Mouse (Mus musculus): Measurements from ENCODE around the gene Nrip2.
"Not testable (repeated sequence)": the region's sequence is repeated elsewhere in the genome, so short reads cannot be mapped to it uniquely, and the experiment has no call there.

Gene Nrip2

DNA sequence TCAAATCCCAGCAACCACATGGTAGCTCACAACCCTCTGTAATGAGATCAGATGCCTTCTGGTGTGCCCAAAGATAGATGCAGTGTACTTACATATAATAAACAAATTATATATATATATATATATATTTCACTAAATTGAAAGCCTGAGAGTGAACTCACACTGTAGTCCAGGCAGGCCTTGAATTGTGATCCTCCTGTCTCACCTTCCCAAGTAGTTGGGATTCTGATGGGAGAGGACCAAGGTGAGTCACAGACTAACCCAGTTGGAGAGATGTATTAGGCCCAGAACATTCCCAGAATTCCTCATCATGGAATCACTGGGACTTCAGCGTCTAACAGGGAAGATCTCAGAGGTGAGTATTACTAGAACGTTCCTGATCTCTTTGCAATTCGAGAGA lies at the start of gene Nrip2:
Gene Nrip2, plus strand, starts transcription at position 301 of the 400 bp plus-strand sequence.
- ATAC-seq (ENCODE audit: insufficient number of reproducible peaks, low FRiP score, low TSS enrichment): no peak

DNA sequence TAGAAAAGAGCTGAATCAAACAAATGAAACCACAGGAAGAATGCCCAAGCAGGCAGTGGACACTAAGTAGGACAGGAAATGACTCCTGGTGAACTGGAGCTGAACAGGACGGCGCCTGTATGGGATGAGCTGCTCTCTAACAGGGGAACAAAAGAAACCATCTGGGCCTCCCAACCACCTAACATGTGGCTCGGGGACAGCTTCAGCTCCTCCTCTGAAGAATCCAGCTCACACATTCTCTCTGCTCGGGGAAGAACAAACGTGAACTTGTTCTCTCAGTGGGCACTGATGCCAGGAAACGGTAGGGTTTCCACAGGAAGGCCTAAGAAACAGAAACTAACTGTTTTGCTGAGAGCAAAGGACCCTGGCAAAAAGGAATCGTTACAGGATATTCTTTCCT lies 49.4 kb upstream of the Nrip2 start:
- ATAC-seq (ENCODE audit: insufficient number of reproducible peaks, low FRiP score, low TSS enrichment): peak; percentile 66; the same call in 1 of the 2 replicates

DNA sequence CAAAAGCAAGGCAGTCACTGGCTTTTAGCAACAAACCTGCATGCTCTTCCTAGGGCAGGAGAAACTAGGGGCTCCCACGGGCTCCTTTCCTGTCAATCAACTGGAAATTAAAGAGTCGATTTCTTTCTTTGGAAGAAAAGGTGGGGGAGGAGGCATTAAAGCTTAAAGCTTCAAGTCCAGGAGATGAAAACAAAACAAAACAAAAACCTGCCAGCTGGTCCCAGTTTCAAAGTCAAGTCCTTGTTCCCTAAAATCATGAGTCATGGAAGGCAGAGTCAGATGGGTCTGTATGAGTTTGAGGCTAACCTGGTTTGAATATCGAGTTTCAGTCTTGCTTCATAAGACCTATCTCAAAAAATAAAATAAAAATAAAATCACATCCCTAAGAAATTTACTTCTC lies 45.0 kb upstream of the Nrip2 start:
- no peak for ATAC-seq (ENCODE audit: insufficient number of reproducible peaks, low FRiP score, low TSS enrichment)

DNA sequence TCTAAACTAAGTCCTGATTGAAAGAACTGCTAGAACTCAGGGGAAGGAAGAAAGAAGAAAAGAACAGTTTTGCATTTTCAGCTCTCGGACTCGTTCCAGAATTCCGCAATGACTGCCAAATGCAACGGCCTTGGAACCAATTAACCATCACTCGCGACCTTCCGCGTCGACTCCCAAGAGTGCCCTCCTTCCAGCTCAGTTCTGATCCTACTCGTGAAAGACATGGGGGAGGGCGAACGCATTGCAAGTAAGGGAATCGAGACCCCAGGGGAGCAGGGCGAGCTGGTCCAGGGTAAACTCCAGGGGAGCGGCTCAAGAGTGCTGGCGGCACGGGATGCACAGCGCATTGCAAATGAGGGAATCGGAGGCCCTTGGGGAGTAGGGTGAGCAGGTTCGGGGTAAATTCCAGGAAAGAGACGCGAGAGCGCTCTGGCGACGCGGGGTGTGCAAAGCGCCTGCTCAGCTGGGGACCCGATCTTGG lies 43.9 kb upstream of the Nrip2 start:
- peak; percentile 15; the same call in 1 of the 2 replicates for ATAC-seq (ENCODE audit: insufficient number of reproducible peaks, low FRiP score, low TSS enrichment)

DNA sequence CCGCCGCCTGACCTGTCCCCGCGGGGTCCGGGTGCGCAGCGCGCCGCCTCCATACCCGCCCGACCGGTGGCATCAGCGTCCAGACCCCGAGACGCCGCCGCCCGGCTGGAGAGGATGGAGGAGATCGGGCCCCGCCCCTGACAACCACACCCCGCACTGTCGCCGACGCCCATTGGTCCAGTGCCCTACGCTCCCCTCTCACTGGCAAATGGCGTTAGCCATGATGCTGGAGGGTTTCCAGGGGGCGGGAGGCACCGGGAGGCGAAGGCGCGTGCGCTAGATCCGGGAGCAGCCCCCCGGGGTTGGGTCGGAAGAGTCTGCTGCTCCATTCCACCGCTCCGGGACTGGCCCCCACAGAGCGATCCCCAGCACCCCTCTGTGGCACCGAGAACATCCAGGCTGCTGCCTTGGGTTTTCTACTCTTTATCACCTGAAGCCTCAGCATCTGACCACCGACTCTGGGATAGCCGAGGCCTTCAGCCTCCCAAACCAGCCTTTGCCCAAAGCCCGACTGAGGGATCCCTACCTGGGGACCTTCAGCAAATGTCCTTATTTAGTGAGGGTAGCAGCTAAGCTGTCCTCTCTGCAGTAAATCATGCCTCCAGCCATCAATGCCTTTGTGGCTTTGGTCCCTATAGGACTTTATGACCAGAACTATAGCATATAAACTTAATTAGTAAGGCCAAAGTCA lies 43.2 kb upstream of the Nrip2 start, which contains the start of gene Tulp3:
Gene Tulp3, minus strand, starts transcription at position 126 of the 691 bp plus-strand sequence.
- peak; percentile 96 for ATAC-seq (ENCODE audit: insufficient number of reproducible peaks, low FRiP score, low TSS enrichment)

DNA sequence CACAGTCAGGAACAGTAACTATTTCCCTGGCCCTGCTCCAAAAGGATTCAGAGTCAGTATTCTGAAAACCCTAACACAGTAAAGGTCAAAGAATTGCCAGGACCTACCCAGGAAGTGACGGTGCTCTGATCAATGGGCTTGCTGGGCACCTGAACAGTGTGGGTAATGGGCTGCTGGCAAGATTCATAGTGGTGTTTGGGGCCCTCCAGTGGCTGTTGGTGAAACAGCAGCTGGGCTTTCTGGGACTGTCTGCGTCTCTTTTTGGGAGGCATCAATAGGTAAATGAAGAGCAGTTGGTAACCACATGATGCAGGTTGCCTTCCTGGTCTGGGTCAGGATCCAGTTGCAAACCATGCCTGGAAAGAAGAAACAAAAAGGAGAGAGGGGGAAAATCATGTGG lies 40.1 kb upstream of the Nrip2 start:
- no peak for ATAC-seq (ENCODE audit: insufficient number of reproducible peaks, low FRiP score, low TSS enrichment)

DNA sequence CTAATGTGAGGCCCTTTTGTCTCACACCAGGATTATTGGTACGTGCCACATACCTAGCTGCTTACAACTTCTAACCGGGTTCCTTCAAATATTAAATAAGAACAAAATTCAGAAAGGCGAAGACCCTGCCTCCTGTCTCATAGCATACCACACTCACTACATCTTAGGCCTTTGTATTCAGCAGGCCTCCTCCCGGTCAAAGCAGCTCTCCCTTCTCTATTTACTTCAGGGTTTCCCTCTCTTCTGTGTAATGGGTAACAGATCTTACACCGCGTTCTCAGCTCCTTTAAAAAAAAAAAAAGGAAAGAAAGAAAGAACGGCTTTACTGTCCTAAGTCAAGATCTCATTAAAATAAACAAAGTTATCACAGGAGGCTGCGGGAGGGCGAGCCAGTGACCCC lies 37.2 kb upstream of the Nrip2 start:
- no peak for ATAC-seq (ENCODE audit: insufficient number of reproducible peaks, low FRiP score, low TSS enrichment)

DNA sequence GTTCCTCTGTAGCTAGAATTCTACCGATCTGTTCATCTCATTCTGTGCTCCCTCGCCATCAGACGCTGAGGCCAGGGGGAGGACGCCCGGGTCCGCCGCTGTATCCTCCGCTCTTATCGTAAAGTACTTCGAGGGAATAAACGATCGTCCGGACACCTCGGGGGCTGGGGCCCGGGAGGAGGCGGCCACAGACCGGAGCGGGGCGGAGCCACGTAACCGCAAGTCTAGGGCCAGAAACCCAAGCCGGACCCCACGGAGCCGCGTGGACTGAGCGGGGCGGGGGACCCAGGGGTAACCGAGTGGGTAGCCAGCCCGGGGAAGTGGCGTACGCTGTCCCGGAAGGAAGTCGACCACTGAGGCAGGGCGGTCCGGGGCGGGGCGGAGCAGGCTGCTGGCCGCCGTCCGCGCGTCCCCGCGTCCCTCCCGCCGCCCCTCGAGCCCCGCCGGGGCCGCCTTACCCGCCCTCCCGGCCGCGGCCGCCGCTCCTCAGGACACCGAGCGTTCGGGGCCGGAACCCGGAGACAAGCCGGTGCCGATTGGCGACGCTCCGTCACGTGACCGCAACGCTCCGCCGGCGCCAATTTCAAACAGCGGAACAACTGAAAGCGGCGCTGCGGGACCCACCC lies 36.6 kb upstream of the Nrip2 start, which contains the start of the genes Rhno1 and Foxm1:
Gene Rhno1, minus strand, starts transcription at position 531 of the 626 bp plus-strand sequence.
Gene Foxm1, plus strand, starts transcription at position 587 of the 626 bp plus-strand sequence.
- peak; percentile 83 for ATAC-seq (ENCODE audit: insufficient number of reproducible peaks, low FRiP score, low TSS enrichment)

DNA sequence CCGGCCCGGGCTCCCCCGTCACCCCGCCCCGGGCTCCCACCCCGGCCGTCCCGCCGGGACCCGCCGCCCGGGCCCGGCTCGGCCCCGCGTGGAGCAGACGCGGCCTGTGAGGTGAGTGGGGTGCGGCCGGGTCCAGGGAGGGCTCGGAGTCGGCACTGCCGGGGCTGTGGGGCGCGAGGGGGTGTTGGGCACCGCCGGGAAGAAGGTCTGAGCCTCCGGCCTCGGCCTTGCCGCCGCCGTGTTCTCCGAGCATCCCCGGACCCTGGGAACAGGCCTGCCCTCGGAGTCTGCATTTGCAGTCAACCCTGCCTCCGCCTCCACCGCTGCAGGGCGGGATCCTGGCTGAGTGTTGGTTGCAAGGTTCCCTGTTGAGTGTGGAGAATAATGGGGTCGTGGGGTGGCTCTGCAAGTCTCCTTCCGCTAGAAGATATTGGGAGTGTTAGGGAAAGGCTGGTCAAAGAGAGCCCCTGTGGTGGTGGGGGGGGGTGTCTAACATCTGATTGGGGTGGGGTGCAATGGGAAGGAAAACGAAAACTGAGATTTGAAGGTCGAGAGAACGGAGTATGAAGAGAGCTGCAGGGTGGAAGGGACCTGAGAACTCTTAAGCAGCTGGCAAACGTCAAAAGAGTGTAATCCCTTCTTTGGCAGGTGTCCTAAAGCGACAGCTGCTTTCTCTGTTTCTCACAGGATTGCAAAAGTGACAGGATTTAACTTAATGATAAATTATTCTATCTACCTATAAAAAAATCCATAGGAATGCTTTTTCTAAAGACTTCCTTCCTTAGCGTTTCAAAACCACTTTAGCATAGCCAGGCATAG lies 35.9 kb upstream of the Nrip2 start:
- peak; percentile 32; the same call in 1 of the 2 replicates for ATAC-seq (ENCODE audit: insufficient number of reproducible peaks, low FRiP score, low TSS enrichment)

DNA sequence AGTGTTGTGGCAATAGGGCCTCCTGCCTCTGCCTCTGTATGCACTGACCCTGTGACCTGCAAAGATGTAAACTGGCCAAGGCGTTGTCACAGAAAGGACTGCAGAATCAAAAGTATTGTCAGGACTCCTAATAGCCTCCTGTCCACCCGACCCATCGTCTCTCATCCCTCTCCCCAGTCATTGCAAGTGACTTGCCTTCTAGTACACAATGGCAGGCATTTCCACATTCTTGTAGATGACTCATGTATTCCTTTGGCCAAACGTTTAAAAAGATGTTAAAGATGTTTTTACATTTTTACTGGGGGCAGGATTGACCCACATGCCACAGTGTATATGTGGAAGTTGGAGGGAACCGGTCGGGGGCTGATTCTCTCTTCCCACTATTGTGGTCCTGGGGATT lies 34.4 kb upstream of the Nrip2 start:
- ATAC-seq (ENCODE audit: insufficient number of reproducible peaks, low FRiP score, low TSS enrichment): no peak

DNA sequence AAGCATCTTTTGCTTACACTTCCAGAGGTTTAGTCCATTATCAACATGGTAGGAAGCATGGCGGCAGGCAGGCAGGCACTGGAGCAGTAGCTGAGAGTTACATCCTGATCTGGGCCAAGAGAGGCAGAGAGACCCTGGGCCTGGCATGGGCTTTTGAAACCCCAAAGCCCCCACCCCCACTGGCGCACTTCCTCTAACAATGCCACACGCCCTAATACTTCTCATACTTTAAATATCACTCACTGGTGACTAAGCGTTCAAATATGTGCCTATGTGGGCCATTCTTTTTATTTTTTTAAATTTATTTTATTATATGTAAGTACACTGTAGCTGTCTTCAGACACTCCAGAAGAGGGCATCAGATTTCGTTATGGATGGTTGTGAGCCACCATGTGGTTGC lies 32.6 kb upstream of the Nrip2 start:
- ATAC-seq (ENCODE audit: insufficient number of reproducible peaks, low FRiP score, low TSS enrichment): no peak

DNA sequence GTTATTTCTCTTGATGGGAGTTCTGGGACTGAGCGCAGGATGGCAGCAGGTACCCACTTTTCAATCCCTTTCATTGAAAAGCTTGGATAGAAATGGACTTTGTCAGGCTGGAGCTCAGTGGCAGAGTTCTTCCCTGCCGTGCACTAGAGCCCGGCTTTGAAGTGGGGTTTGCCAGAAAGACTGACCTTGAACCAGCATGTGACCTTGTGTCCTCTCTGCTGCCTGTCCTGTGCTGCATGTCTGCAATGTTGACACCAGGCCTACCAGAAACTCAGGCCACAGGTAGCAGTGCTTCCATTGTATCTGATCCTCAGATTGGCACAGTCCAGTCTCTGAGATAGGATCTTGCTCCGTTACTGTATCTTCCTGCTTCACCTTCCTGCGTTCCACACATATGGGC lies 29.1 kb upstream of the Nrip2 start:
- no peak for ATAC-seq (ENCODE audit: insufficient number of reproducible peaks, low FRiP score, low TSS enrichment)

DNA sequence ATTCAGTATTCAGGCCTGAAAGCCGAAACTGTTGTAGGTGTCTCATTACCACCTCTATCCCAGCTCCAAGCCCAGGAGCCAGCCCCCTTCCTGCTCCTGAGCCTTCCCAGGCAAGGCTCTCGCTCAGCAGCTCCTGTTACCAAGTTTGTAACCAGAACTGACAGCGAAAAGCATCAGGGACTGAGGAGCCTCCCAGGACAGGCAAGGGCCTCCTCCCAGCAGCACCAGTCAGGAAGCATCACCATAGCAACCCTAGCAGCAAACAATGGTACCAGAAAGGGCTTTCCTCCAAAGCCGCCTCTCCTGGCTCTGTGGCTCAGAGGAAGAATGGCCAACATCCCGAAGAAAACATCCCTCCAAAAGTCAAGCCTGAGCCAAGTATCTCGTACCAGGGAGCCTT lies 23.9 kb upstream of the Nrip2 start, which contains the start of the genes Tex52 and Gm44596:
Gene Tex52, plus strand, starts transcription at position 265 of the 400 bp plus-strand sequence.
Gene Gm44596, plus strand, starts transcription at position 312 of the 400 bp plus-strand sequence.
- ATAC-seq (ENCODE audit: insufficient number of reproducible peaks, low FRiP score, low TSS enrichment): no peak

DNA sequence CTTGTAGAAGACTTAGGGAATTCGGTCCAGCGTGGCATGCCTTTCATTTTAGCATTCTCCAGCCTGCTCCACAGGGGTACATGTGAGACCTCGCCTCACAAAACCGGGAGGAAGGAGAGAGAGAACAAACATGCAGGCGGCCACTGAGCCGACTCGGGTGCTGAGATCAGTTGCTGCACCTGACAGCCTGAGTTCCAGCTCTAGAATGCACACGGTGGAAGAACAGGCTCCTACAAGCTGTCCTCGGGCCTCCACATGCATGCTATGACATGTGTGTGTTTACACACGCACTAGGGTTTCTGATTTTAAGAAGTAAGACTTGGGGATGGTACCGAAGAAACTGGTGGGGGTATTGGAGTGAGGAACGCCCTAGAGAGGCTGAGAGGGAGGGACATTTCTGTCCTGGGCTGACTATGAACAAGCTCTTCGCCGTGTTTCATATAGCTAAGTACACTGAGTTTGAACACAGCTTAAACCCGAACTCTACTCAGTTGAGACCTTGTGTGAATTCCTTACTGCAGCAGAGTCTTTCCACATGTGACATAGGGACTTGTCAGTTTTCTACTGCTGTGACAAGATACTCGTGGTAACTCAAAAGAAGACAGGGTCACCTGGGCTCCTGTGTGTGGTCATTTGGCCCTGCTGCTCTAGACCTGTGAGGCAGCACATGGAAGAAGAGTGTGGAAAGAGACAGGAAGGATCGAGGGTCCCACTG lies 22.6 kb upstream of the Nrip2 start:
- no peak for ATAC-seq (ENCODE audit: insufficient number of reproducible peaks, low FRiP score, low TSS enrichment)

DNA sequence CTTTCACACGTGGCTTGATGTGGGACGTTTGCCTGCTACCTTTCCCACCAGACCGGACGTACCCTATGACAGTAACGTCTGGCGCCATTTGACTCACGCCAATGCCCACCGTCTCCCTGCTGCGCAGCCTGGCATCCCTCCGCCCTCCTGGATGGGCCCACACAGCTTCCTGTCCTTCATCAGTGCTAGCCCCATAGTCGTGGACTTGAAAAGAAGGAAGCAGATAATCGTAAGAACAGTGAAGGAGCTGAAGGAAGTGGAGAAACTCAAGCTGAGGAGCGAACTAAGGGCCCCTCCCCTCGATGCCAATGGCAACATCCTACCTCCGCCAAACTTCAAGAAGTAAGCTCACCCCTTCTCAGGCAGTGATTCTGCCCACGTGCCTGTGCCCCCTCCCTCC lies 19.5 kb upstream of the Nrip2 start:
- ATAC-seq (ENCODE audit: insufficient number of reproducible peaks, low FRiP score, low TSS enrichment): no peak

DNA sequence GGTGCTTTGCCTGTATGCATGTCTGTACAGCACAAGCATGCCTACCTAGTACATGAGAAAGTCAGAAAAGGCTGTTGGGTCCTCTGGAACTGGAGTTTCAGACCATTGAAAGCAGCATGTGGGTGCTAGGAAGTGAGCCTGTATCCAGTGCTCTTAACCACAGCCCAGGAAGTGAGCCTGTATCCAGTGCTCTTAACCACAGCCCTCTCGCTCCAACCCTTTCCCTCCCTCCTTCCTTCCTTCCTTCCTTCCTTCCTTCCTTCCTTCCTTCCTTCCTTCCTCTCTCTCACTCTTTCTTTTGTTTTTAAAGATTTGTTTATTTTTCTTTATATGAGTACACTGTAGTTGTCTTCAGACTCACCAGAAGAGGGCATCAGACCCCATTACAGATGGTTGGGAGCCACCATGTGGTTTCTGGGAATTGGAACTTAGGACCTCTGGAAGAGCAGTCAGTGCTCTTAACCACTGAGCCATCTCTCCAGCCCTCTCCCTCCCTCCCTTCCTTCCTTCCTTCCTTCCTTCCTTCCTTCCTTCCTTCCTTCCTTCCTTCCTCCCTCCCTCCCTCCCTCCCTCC lies 18.4 kb upstream of the Nrip2 start:
- ATAC-seq (ENCODE audit: insufficient number of reproducible peaks, low FRiP score, low TSS enrichment): not testable (repeated sequence)

DNA sequence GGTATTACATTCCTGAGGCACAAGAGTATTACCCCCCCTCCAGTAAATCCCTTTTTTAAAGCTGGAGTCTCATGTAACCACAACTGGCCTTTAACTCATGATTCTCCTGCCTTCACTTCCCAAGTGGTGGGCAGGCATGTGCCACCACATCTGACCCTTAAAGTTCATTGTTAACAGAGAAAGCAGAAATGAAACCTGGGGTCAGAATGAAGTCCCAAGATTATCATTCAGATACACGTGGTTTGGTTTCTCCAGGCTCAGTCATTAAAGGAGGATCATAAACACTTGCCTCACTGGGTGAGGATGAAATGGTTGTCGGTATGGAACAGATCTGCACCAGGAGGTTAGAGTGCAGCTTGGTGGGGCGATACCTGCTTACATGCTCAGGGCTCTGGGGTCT lies 17.8 kb upstream of the Nrip2 start:
- ATAC-seq (ENCODE audit: insufficient number of reproducible peaks, low FRiP score, low TSS enrichment): no peak

DNA sequence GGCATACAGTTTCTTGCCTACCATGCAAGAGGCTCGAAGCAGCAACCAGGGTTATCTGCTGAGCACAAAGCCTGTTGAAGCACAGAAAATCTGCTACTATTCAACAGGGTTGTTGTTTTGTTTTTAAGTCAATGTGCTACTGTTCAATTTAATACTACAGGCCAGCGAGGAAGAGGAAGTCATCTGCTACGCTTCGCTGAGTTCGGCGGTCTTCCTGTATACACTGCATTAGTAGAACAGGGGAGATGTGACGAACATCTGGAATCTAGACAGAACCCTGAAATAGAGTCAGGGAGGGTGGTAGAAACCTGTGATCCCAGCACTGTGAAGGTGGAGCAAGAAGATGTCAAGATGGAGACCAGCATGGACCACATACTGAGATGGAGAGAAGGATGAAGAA lies 15.3 kb upstream of the Nrip2 start:
- no peak for ATAC-seq (ENCODE audit: insufficient number of reproducible peaks, low FRiP score, low TSS enrichment)

DNA sequence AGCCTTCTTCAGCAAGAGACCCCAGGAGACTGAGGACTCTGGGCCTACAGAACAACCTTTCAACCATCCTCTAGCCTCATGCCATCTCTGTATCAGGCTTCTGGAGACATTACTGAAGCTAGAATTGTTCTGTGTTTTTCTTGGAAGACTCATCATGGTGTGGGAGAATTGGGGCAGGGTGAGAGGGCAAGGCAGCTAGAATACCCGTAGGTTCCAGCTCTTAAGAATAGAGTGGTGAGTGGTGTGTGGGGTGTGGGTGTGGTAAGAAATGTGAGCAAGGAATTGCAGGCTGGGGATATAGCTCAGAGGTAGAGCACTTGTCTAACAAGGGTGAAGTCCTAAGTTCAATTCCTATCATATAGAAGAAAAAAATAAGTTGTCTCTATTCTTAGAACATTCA lies 14.1 kb upstream of the Nrip2 start:
- no peak for ATAC-seq (ENCODE audit: insufficient number of reproducible peaks, low FRiP score, low TSS enrichment)

DNA sequence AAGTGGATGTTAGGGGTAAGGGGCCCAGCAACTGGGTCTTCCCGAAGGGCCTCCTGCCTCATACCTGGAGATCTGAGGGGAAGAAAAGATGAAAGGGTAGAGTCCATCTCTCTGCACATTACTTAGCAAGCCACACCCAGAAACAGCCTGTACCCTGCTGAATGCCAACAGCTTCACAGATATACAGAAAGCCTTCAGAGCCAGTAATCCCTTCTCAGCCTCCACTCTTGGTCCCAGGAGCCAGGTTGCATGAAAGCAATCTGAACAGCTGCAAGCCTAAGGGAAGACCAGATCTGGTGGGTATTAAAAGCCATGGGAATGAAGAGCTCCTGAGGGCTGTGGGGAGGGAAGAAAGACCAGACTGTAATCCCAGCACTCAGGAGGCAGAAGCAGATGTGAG lies 9.9 kb upstream of the Nrip2 start:
- ATAC-seq (ENCODE audit: insufficient number of reproducible peaks, low FRiP score, low TSS enrichment): no peak
